Mouse (Mus musculus): ENCODE results near the gene Ugt1a7c. TPM values are rescaled to one million over a fixed set of nuclear protein-coding genes. Genes with fewer than 3 reads are reported as not detected.

Ugt1a7c gene
- polyA plus RNA-seq, 1 experiment = not detected

- Histone ChIP-seq H3K4me1 (ENCODE audit: control insufficient read depth, insufficient read depth, low read length) (peaks cover 6% of the 10 kb centered on the region; the same call in 1 of the 2 replicates), H3K27ac (ENCODE audit: insufficient read depth, low read depth, low read length) (no peak overlapping the region), H3K4me3 (ENCODE audit: insufficient read depth, low read depth, low read length) (no peak overlapping the region)
- 81% methylated on average over 6 of the region's 6 CpGs for WGBS
- TF ChIP-seq POLR2A (IDR thresholded peaks at IDR 0.05; ENCODE audit: insufficient read depth, low read depth, low read length) = no peak
- no peak for TF ChIP-seq CTCF (IDR thresholded peaks at IDR 0.05; ENCODE audit: insufficient read depth, low read depth, low read length)
These were observed 165.3 kb downstream of the Ugt1a7c start for GRCm38 (mm10) chr1:88260114-88260513.

DNA sequence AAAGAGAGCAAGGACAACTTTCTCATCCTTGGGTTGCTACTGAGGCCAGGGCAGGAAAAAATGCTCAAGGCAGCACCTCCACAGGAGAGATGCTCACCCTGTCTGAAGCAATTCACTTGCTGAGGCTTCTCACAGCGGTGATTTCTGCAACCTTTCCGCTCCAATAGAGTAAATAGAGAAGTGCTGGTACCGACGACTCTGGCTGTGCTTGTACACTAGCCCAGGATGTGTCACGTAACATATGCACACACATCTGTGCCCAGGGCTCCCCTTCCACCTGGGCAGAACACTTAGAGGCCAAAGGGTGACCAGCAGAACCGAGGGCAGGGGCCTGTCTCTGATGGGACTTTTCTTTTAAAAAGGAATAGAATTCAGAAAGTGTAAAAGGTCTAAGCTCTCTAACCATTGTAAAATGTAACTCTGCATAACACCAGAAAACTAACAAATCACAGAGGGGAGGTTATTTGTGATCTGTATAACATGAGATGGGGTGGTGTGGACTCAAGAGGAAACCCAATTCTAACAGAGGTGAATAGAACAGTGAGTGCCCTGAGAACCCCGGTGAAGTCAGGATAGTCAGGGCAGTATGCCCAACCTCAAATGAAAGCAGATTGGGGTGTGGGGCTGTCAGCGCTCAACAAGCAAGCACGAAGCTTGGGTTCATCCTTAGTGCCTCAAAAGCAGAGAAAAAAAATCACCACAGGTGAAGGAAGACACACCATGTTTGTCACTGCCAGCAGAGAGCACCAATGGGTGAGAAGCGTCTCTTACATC, 165.9 kb downstream of the Ugt1a7c start:
- H3K4me1 ChIP-seq (ENCODE audit: control insufficient read depth, insufficient read depth, low read length) = peaks cover 6% of the 10 kb centered on the region; the same call in 1 of the 2 replicates
- H3K27ac ChIP-seq (ENCODE audit: insufficient read depth, low read depth, low read length) = no peak overlapping the region
- WGBS = 83% methylated on average over 10 of the region's 10 CpGs
- H3K4me3 ChIP-seq (ENCODE audit: insufficient read depth, low read depth, low read length) = no peak overlapping the region
- TF ChIP-seq CTCF (IDR thresholded peaks at IDR 0.05; ENCODE audit: insufficient read depth, low read depth, low read length) (no peak), POLR2A (IDR thresholded peaks at IDR 0.05; ENCODE audit: insufficient read depth, low read depth, low read length) (no peak)

- 87% methylated on average over 7 of the region's 7 CpGs for WGBS
- H3K27ac ChIP-seq (ENCODE audit: insufficient read depth, low read depth, low read length) = no peak overlapping the region
- TF ChIP-seq CTCF (IDR thresholded peaks at IDR 0.05; ENCODE audit: insufficient read depth, low read depth, low read length) (no peak), POLR2A (IDR thresholded peaks at IDR 0.05; ENCODE audit: insufficient read depth, low read depth, low read length) (no peak)
These were observed 166.8 kb downstream of the Ugt1a7c start for GRCm38 (mm10) chr1:88261706-88262105.

DNA sequence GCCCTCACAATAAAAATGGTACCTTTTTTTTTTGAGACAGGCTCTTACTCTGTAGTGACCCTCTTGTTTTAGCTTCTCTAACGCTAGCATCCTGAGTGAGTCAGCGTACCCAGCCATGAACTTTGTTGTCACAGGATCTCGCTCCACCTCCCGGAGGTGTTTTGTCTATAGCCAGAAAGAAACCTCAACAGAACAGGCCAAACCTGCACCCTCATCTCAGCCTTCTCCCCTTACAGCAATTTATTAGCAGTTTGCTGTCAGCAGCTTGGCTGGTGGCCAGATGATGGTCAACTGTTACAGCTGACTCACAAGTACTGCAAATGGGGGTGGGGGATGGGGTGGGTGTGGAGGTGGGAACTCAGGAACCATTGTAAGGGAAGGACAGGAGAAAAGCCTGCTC, 167.4 kb downstream of the Ugt1a7c start:
- Histone ChIP-seq H3K4me3 (ENCODE audit: insufficient read depth, low read depth, low read length) (no peak overlapping the region), H3K4me1 (ENCODE audit: control insufficient read depth, insufficient read depth, low read length) (peaks cover 6% of the 10 kb centered on the region; the same call in 1 of the 2 replicates), H3K27ac (ENCODE audit: insufficient read depth, low read depth, low read length) (no peak overlapping the region)
- TF ChIP-seq CTCF (IDR thresholded peaks at IDR 0.05; ENCODE audit: insufficient read depth, low read depth, low read length) (no peak), POLR2A (IDR thresholded peaks at IDR 0.05; ENCODE audit: insufficient read depth, low read depth, low read length) (no peak)
- 76% methylated on average over 4 of the region's 4 CpGs for WGBS

More at GRCm38 (mm10) chr1:88261706-88262105, 166.8 kb downstream of the Ugt1a7c start:
- Histone ChIP-seq H3K4me1 (ENCODE audit: control insufficient read depth, insufficient read depth, low read length) (peaks cover 6% of the 10 kb centered on the region; the same call in 1 of the 2 replicates), H3K4me3 (ENCODE audit: insufficient read depth, low read depth, low read length) (no peak overlapping the region)

DNA sequence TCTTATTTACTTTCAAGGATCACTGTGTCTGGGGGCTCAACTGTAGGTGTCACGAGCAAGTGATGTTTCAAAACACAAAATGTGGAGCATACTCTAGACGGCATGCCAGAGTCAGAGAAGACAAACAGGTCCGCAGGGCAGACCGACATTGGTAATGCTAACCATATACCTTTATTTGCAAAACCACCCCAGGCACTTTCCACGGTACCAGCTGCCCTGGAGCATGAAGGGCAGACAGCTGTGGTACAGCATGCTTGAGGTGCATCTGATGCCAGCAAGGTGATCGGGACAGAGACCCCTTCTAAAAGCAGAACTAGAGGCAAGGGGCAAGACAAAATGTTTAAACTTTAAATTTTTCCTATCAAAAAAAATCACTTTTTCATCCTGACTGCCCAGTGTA, 168.1 kb downstream of the Ugt1a7c start:
- WGBS = 77% methylated on average over 6 of the region's 6 CpGs
- no peak for TF ChIP-seq CTCF (IDR thresholded peaks at IDR 0.05; ENCODE audit: insufficient read depth, low read depth, low read length)
- no peak for TF ChIP-seq POLR2A (IDR thresholded peaks at IDR 0.05; ENCODE audit: insufficient read depth, low read depth, low read length)
- H3K4me3 ChIP-seq (ENCODE audit: insufficient read depth, low read depth, low read length) = no peak overlapping the region
- peaks cover 6% of the 10 kb centered on the region; the same call in 1 of the 2 replicates for H3K4me1 ChIP-seq (ENCODE audit: control insufficient read depth, insufficient read depth, low read length)
- H3K27ac ChIP-seq (ENCODE audit: insufficient read depth, low read depth, low read length) = no peak overlapping the region

- TF ChIP-seq CTCF (IDR thresholded peaks at IDR 0.05; ENCODE audit: insufficient read depth, low read depth, low read length) (no peak), POLR2A (IDR thresholded peaks at IDR 0.05; ENCODE audit: insufficient read depth, low read depth, low read length) (no peak)
- 95% methylated on average over 5 of the region's 5 CpGs for WGBS
These were observed 168.9 kb downstream of the Ugt1a7c start for GRCm38 (mm10) chr1:88263778-88264177.

GRCm38 (mm10) chr1:88264237-88264868, 169.5 kb downstream of the Ugt1a7c start:
- TF ChIP-seq POLR2A (IDR thresholded peaks at IDR 0.05; ENCODE audit: insufficient read depth, low read depth, low read length) = no peak
- TF ChIP-seq CTCF (IDR thresholded peaks at IDR 0.05; ENCODE audit: insufficient read depth, low read depth, low read length) = no peak
- 88% methylated on average over 7 of the region's 7 CpGs for WGBS
- no peak overlapping the region for H3K4me3 ChIP-seq (ENCODE audit: insufficient read depth, low read depth, low read length)
- H3K27ac ChIP-seq (ENCODE audit: insufficient read depth, low read depth, low read length) = no peak overlapping the region
- peaks cover 3% of the 10 kb centered on the region; the same call in 1 of the 2 replicates for H3K4me1 ChIP-seq (ENCODE audit: control insufficient read depth, insufficient read depth, low read length)

More at GRCm38 (mm10) chr1:88263778-88264177, 168.9 kb downstream of the Ugt1a7c start:
- H3K4me3 ChIP-seq (ENCODE audit: insufficient read depth, low read depth, low read length) = no peak overlapping the region
- peaks cover 6% of the 10 kb centered on the region; the same call in 1 of the 2 replicates for H3K4me1 ChIP-seq (ENCODE audit: control insufficient read depth, insufficient read depth, low read length)
- no peak overlapping the region for H3K27ac ChIP-seq (ENCODE audit: insufficient read depth, low read depth, low read length)

DNA sequence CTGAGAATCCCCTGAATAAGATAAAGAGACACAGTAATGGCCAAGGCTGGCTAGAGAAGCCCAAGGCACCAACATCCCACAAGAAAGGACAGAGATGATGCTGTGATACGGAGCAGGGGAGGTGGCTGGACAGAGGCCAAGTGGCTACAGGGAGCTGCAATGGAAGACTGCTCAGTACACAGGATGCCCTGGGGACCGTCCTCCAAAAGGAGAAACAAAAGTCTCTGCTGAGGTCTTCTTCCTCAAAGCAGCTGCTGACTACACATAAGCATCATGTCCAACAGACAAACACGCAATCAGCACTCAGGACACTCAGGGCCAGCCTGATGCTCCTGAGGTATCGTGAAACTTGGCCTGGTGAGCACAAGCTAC, 170.0 kb downstream of the Ugt1a7c start:
- WGBS = 76% methylated on average over 4 of the region's 4 CpGs
- no peak for TF ChIP-seq POLR2A (IDR thresholded peaks at IDR 0.05; ENCODE audit: insufficient read depth, low read depth, low read length)
- TF ChIP-seq CTCF (IDR thresholded peaks at IDR 0.05; ENCODE audit: insufficient read depth, low read depth, low read length) = no peak
- Histone ChIP-seq H3K27ac (ENCODE audit: insufficient read depth, low read depth, low read length) (no peak overlapping the region), H3K4me1 (ENCODE audit: control insufficient read depth, insufficient read depth, low read length) (peaks cover 3% of the 10 kb centered on the region; the same call in 1 of the 2 replicates), H3K4me3 (ENCODE audit: insufficient read depth, low read depth, low read length) (no peak overlapping the region)

DNA sequence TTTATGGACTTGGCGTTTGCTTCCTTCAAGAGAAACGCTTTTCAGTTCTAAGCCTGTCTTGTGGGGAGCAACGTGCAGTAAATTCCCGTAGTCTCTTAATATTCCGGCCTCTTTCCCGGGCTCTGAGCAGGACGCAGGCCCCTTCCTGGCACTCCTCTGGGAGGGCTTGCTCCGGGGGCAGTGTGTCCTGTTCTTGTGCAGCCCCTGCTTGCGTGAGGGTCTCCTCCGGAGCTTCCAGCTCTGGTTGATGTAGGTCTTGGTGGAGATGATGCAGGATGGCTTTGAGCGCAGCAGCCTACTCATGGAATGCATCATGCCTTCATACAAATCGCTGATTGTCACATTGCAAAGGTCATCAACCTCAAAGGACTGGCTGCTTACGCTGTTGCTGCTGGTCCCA, 171.3 kb downstream of the Ugt1a7c start:
- H3K4me1 ChIP-seq (ENCODE audit: control insufficient read depth, insufficient read depth, low read length) = peaks cover 3% of the 10 kb centered on the region; the same call in 1 of the 2 replicates
- no peak overlapping the region for H3K4me3 ChIP-seq (ENCODE audit: insufficient read depth, low read depth, low read length)
- no peak for TF ChIP-seq CTCF (IDR thresholded peaks at IDR 0.05; ENCODE audit: insufficient read depth, low read depth, low read length)
- no peak for TF ChIP-seq POLR2A (IDR thresholded peaks at IDR 0.05; ENCODE audit: insufficient read depth, low read depth, low read length)
- H3K27ac ChIP-seq (ENCODE audit: insufficient read depth, low read depth, low read length) = no peak overlapping the region
- WGBS = 91% methylated on average over 13 of the region's 13 CpGs
